Comparison of ENCODE assay signal across 13 mouse cellular contexts in genomic region chr17:5537095-5537575, GRCm38 (mm10). TPM values are rescaled to one million over a fixed set of nuclear protein-coding genes. Genes with fewer than 3 reads are reported as not detected.
DNase-seq lines count a peak whose midpoint lies in the region; ATAC-seq and TF ChIP-seq lines count a peak whose summit lies in the region.
"Had no signal": no experiment of that assay in that cellular context is flagged by ENCODE, and none has a peak within 500 bp of the region (broad histone marks: within the 10 kb centered on the region; RNA-seq: fewer than 3 reads in every experiment).

No protein-coding gene starts in this region.

- no peak overlapping the region for H3K4me2 ChIP-seq in forebrain, embryonic 13.5 days
- H3K4me2 ChIP-seq in hindbrain, postnatal 0 days (ENCODE audit: low read depth, low read length), result 0 out of 2 replicates have a peak overlapping the region, but pooled peaks have one; percentile 11
- H3K4me2 ChIP-seq in liver, embryonic 11.5 days, result no peak overlapping the region
- H3K4me2 ChIP-seq: midbrain, embryonic 12.5 days had no signal

- 61% methylated on average over 11 of the region's 11 CpGs for WGBS in forebrain, embryonic 13.5 days
- WGBS in hindbrain, postnatal 0 days, result 35% methylated on average over 11 of the region's 11 CpGs
- WGBS in liver, embryonic 11.5 days, result 69% methylated on average over 11 of the region's 11 CpGs

- H3K36me3 ChIP-seq in forebrain, embryonic 13.5 days (ENCODE audit: poor library complexity, severe bottlenecking), result no peaks in the 10 kb centered on the region
- no peaks in the 10 kb centered on the region for H3K36me3 ChIP-seq in hindbrain, postnatal 0 days (ENCODE audit: insufficient read depth, low read length)
- H3K36me3 ChIP-seq in liver, embryonic 11.5 days (ENCODE audit: control insufficient read depth, insufficient read depth, low read length), result no peaks in the 10 kb centered on the region
- H3K36me3 ChIP-seq: midbrain, embryonic 12.5 days had no signal

- intact Hi-C loops in heart, postnatal 14 days (cut with DNase I), result no loop called here

- H3K27me3 ChIP-seq in forebrain, embryonic 13.5 days, result no peaks in the 10 kb centered on the region
- H3K27me3 ChIP-seq in hindbrain, postnatal 0 days (ENCODE audit: insufficient read depth, low read length), result no peaks in the 10 kb centered on the region
- H3K27me3 ChIP-seq in liver, embryonic 11.5 days (replicated peaks; ENCODE audit: control insufficient read depth, insufficient read depth, low read length), result peaks cover 2% of the 10 kb centered on the region; the same call in 1 of the 2 replicates
- H3K27me3 ChIP-seq: midbrain, embryonic 12.5 days had no signal

- ATAC-seq in forebrain, embryonic 13.5 days, result 0 out of 2 replicates have a peak, but pooled peaks have one; percentile 50
- ATAC-seq in hindbrain, postnatal 0 days, result peak; percentile 63
- ATAC-seq in liver, embryonic 11.5 days (replicated peaks; ENCODE audit: low FRiP score), result no peak

- DNase-seq in layer of hippocampus, adult 2 months (ENCODE audit: low spot score in 2 of 2), result no peak
- no peak for DNase-seq in layer of hippocampus, adult 11-12 months (ENCODE audit: low spot score)
- peak; percentile 28 to 38 for DNase-seq in adrenal gland, postnatal 36 days
- peak; percentile 23 for DNase-seq in hindbrain, postnatal 0 days (ENCODE audit: low spot score)
- no peak for DNase-seq in liver, embryonic 11.5 days (ENCODE audit: low spot score)
- no peak for DNase-seq in right cerebral cortex, adult 18-20 months
- no peak for DNase-seq in heart, postnatal 14 days
- DNase-seq: heart, adult 18-20 months; heart, postnatal 10 days; liver had no signal

- H3K27ac ChIP-seq in layer of hippocampus, adult 2 months, result peak overlapping the region; percentile 76
- H3K27ac ChIP-seq in forebrain, embryonic 13.5 days, result peak overlapping the region; percentile 20; the same call in 1 of the 2 replicates
- H3K27ac ChIP-seq in hindbrain, postnatal 0 days, result 0 out of 2 replicates have a peak overlapping the region, but pooled peaks have one; percentile 2
- H3K27ac ChIP-seq in liver, embryonic 11.5 days (ENCODE audit: low read depth, low read length), result no peak overlapping the region
- H3K27ac ChIP-seq: kidney, postnatal 0 days; midbrain, embryonic 12.5 days had no signal

- peaks cover 7% of the 10 kb centered on the region; the same call in 1 of the 2 replicates for H3K4me1 ChIP-seq in forebrain, embryonic 13.5 days
- H3K4me1 ChIP-seq in hindbrain, postnatal 0 days (ENCODE audit: insufficient read depth, low read length), result 0 out of 2 replicates have a peak, but pooled peaks cover 4% of the 10 kb centered on the region
- H3K4me1 ChIP-seq in liver, embryonic 11.5 days (replicated peaks; ENCODE audit: control insufficient read depth, insufficient read depth, low read length), result peaks cover 2% of the 10 kb centered on the region; the same call in 1 of the 2 replicates

- H3K9me3 ChIP-seq in forebrain, embryonic 13.5 days (replicated peaks), result no peaks in the 10 kb centered on the region
- no peaks in the 10 kb centered on the region for H3K9me3 ChIP-seq in hindbrain, postnatal 0 days (ENCODE audit: low read length)
- no peaks in the 10 kb centered on the region for H3K9me3 ChIP-seq in liver, embryonic 11.5 days (ENCODE audit: control insufficient read depth, low read length)
- H3K9me3 ChIP-seq: midbrain, embryonic 12.5 days had no signal

- no peak overlapping the region for H3K4me3 ChIP-seq in layer of hippocampus, adult 2 months
- H3K4me3 ChIP-seq in forebrain, embryonic 13.5 days, result no peak overlapping the region
- H3K4me3 ChIP-seq in hindbrain, postnatal 0 days (ENCODE audit: low read length), result no peak overlapping the region
- no peak overlapping the region for H3K4me3 ChIP-seq in liver, embryonic 11.5 days (ENCODE audit: low read depth, low read length)
- H3K4me3 ChIP-seq: midbrain, embryonic 12.5 days had no signal

- no peak overlapping the region for H3K9ac ChIP-seq in forebrain, embryonic 13.5 days
- H3K9ac ChIP-seq in hindbrain, postnatal 0 days (replicated peaks; ENCODE audit: low read length), result no peak overlapping the region
- H3K9ac ChIP-seq in liver, embryonic 11.5 days (ENCODE audit: low read depth, low read length), result no peak overlapping the region
- H3K9ac ChIP-seq: midbrain, embryonic 12.5 days had no signal

- TF ChIP-seq CTCF in layer of hippocampus, adult 2 months (conservative IDR thresholded peaks at IDR 0.05), result no peak
- TF ChIP-seq CTCF in hindbrain, postnatal 0 days (IDR thresholded peaks at IDR 0.05; ENCODE audit: low read depth), result no peak

RNA-seq across cellular contexts. Expression of gene Zdhhc14, which starts 44.8 kb away (rescaled TPM):
- 10 to 100 TPM; 40.6 to 48.6 TPM for total RNA-seq in layer of hippocampus, adult 2 months (2021)
- total RNA-seq in adrenal gland, postnatal 36 days (2021), result 1 to 10 TPM; 4.4 to 5.7 TPM
- 2.4 and 2.7 TPM in 2 replicates for polyA plus RNA-seq in forebrain, embryonic 13.5 days (2015; fragmentation: Nextera tagmentation; extraction: Ambion mirVana)
- total RNA-seq in hindbrain, postnatal 0 days (2014; rRNA removed), result 19.7 and 20.5 TPM in 2 replicates
- polyA plus RNA-seq in hindbrain, postnatal 0 days (2015; fragmentation: Nextera tagmentation; extraction: Ambion mirVana), result 8.6 and 9.7 TPM in 2 replicates
- polyA plus RNA-seq in liver, embryonic 11.5 days (2014; fragmentation: Nextera tagmentation; extraction: Ambion mirVana), result 6.2 and 7.5 TPM in 2 replicates
- total RNA-seq in heart, postnatal 14 days (2021), result 1 to 10 TPM; 4.1 to 4.4 TPM

Comparison
In these comparisons a context has a peak if more than half of its experiments do, and no peak if none do; other contexts are left out.
1. DNase-seq: peak in adrenal gland, postnatal 36 days (2 of 2) and hindbrain, postnatal 0 days (single experiment); none in layer of hippocampus, adult 2 months (0 of 2), layer of hippocampus, adult 11-12 months (single experiment), liver, embryonic 11.5 days (single experiment), right cerebral cortex, adult 18-20 months (single experiment) and heart, postnatal 14 days (0 of 2).